Mouse (Mus musculus) erythroblast, embryonic 14.5 days (primary cell): ENCODE results near the gene Ankrd33.

Source experiments
- GATA1 ChIP-seq: IDR thresholded peaks from 2 replicates; pipeline ENCODE4 v1.6.1; 2012; ENCODE audit warnings: low read length, inconsistent platforms, mixed read lengths
- TAL1 ChIP-seq: IDR thresholded peaks from 3 replicates; pipeline ENCODE4 v1.6.1; 2012; ENCODE audit warnings: low read length, inconsistent platforms, mixed read lengths

GRCm38 (mm10) chr15:101072736-101073135 lies 42.8 kb upstream of the Ankrd33 start:
- TF ChIP-seq TAL1 (no peak), GATA1 (no peak)
